Mouse (Mus musculus) olfactory bulb, adult 2 months (tissue): ENCODE measurements around the gene Gbp3.

ENCODE experiments used
- CTCF ChIP-seq: fragments of 200-500 bp; IDR thresholded peaks from 2 replicates; pipeline ENCODE4 v1.5.1; 2012; ENCODE audit warnings: low read depth, mild to moderate bottlenecking, low read length, moderate library complexity; ENCODE audit not compliant: insufficient read depth
- POLR2A ChIP-seq: fragments of 200-500 bp; IDR thresholded peaks from 2 replicates; pipeline ENCODE4 v1.6.1; 2012; ENCODE audit warnings: mild to moderate bottlenecking, low read depth, low read length, moderate library complexity; ENCODE audit not compliant: insufficient read depth

DNA sequence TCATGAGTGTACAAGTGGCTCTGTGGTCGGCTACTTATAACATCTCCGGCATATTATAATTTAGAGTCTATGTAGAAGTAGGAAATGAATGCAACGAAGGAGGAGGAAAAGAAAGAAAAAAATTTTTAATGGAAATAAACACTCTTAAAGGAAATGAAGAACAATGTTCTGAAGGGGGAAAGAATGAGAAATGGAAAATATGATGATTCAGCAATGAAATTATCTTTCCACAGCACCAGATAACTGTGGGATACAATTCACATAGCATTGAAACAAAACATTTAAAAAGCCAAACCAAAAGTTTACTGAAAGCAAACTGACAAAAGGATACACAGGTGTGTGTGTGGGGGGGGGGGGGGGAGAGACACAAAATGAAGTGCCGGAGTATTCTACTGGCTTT, 23.2 kb downstream of the Gbp3 start:
- TF ChIP-seq POLR2A = no peak
- no peak for TF ChIP-seq CTCF
